Mouse (Mus musculus): ENCODE measurements around the gene Lgalsl.

GRCm38 (mm10) chr11:20813901-20814523, 16.8 kb downstream of the Lgalsl start:
- TF ChIP-seq CTCF (IDR thresholded peaks at IDR 0.05; ENCODE audit: low read depth) (no peak), EP300 (optimal IDR thresholded peaks at IDR 0.05) (no peak)

All from stomach, postnatal 0 days (tissue).